Comparison of ENCODE assay signal across 8 mouse cellular contexts in the genomic region with DNA sequence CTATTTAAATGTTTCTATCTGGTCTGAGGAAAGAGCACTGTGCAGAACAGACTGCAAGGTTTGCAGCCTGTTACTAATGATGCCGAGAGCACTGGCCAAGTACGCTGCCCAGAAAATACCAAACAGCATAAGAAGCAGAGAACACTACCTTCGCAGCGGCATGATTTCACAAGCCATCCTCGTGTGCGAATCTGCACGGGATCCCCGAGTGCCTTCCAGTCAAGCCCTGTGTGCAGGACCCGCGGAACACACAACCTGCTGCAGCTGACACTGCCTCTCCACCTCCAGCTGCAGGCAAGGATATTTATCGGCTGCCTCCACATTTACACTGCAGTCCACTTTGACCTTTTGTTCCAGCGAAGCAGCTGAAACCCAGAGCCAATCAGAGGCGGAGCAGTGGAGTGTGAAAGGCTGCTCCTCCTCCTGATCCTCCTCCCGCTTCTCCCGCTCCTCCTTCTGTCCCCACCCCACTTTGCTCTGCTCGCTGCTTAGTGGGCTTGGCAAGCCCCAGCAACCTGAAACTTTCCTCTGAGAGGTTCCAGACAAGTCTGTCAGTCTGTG. TPM values are rescaled to one million over a fixed set of nuclear protein-coding genes. Genes with fewer than 3 reads are reported as not detected.
DNase-seq lines count a peak whose midpoint lies in the region; ATAC-seq and TF ChIP-seq lines count a peak whose summit lies in the region.

A gene (minus strand): TSS at position 386 of the 561 bp plus-strand sequence.

- no peaks in the 10 kb centered on the region; the same call in 1 of the 2 replicates for H3K27me3 ChIP-seq in spleen, adult 2 months (ENCODE audit: control insufficient read depth, insufficient read depth, low read length)
- H3K27me3 ChIP-seq in embryonic facial prominence, embryonic 15.5 days, result no peaks in the 10 kb centered on the region
- H3K27me3 ChIP-seq in limb, embryonic 12.5 days, result no peaks in the 10 kb centered on the region
- no peaks in the 10 kb centered on the region for H3K27me3 ChIP-seq in midbrain, embryonic 13.5 days
- H3K27me3 ChIP-seq in splenic B cell, adult 2 months (ENCODE audit: control insufficient read depth, insufficient read depth, low read length, poor library complexity, severe bottlenecking), result no peaks in the 10 kb centered on the region; the same call in 1 of the 2 replicates

- H3K4me1 ChIP-seq in spleen, adult 2 months (ENCODE audit: control insufficient read depth, insufficient read depth, insufficient read length), result no peaks in the 10 kb centered on the region
- H3K4me1 ChIP-seq in embryonic facial prominence, embryonic 15.5 days, result no peaks in the 10 kb centered on the region
- peaks cover 3% of the 10 kb centered on the region; the same call in 1 of the 2 replicates for H3K4me1 ChIP-seq in limb, embryonic 12.5 days (replicated peaks)
- H3K4me1 ChIP-seq in midbrain, embryonic 13.5 days (replicated peaks), result peaks cover 11% of the 10 kb centered on the region

- WGBS in spleen, adult 2 months, result 1% methylated on average over 16 of the region's 16 CpGs
- under 1% methylated on average over 16 of the region's 16 CpGs for WGBS in embryonic facial prominence, embryonic 15.5 days
- WGBS in limb, embryonic 12.5 days, result 1% methylated on average over 16 of the region's 16 CpGs
- WGBS in midbrain, embryonic 13.5 days, result under 1% methylated on average over 16 of the region's 16 CpGs

- ATAC-seq in embryonic facial prominence, embryonic 15.5 days (ENCODE audit: insufficient number of reproducible peaks, low FRiP score, low TSS enrichment, low read depth), result peak; percentile 98
- peak; percentile 97 for ATAC-seq in limb, embryonic 12.5 days (ENCODE audit: insufficient number of reproducible peaks, insufficient read depth, low FRiP score, low TSS enrichment, low read depth)
- ATAC-seq in midbrain, embryonic 13.5 days, result peak; percentile 99

- no peaks in the 10 kb centered on the region for H3K36me3 ChIP-seq in spleen, adult 2 months (ENCODE audit: control insufficient read depth, insufficient read depth, low read length)
- no peaks in the 10 kb centered on the region for H3K36me3 ChIP-seq in embryonic facial prominence, embryonic 15.5 days
- H3K36me3 ChIP-seq in limb, embryonic 12.5 days, result no peaks in the 10 kb centered on the region
- no peaks in the 10 kb centered on the region for H3K36me3 ChIP-seq in midbrain, embryonic 13.5 days
- no peaks in the 10 kb centered on the region for H3K36me3 ChIP-seq in splenic B cell, adult 2 months (ENCODE audit: control insufficient read depth, insufficient read depth, low read length, poor library complexity, severe bottlenecking)

- DNase-seq in spleen, adult 2 months (ENCODE audit: low read depth in 1 of 2, low spot score in 2 of 2), result peak in 1 of 2 experiments; percentile 7
- no peak for DNase-seq in spleen, postnatal 14 days (ENCODE audit: low spot score in 2 of 2)
- DNase-seq in heart, adult 9 months (ENCODE audit: low spot score in 2 of 2), result peak; percentile 91 to 94
- peak; percentile 96 for DNase-seq in kidney, adult 9 months
- DNase-seq in splenic B cell, adult 2 months (ENCODE audit: low read depth, low spot score), result peak; percentile 15

- no peak for TF ChIP-seq CTCF in spleen, adult 2 months (IDR thresholded peaks at IDR 0.05; ENCODE audit: extremely low read depth, insufficient read depth, insufficient read length, insufficient replicate concordance)

- H3K27ac ChIP-seq in spleen, adult 2 months (ENCODE audit: insufficient read depth, low read length), result no peak within 1 kb of the TSS
- peak within 1 kb of the TSS; percentile 81 for H3K27ac ChIP-seq in embryonic facial prominence, embryonic 15.5 days (replicated peaks)
- H3K27ac ChIP-seq in limb, embryonic 12.5 days, result peak within 1 kb of the TSS; percentile 70; the same call in 1 of the 2 replicates
- peak within 1 kb of the TSS; percentile 67 for H3K27ac ChIP-seq in midbrain, embryonic 13.5 days

- no peak for TF ChIP-seq POLR2A in spleen, adult 2 months (IDR thresholded peaks at IDR 0.05; ENCODE audit: low read depth, low read length)

- no peaks in the 10 kb centered on the region for H3K9me3 ChIP-seq in embryonic facial prominence, embryonic 15.5 days (replicated peaks)
- no peaks in the 10 kb centered on the region for H3K9me3 ChIP-seq in limb, embryonic 12.5 days
- H3K9me3 ChIP-seq in midbrain, embryonic 13.5 days, result no peaks in the 10 kb centered on the region

- 0 out of 2 replicates have a peak within 1 kb of the TSS, but pooled peaks have one; percentile 26 for H3K9ac ChIP-seq in embryonic facial prominence, embryonic 15.5 days
- peak within 1 kb of the TSS; percentile 56 for H3K9ac ChIP-seq in limb, embryonic 12.5 days (replicated peaks)
- peak within 1 kb of the TSS; percentile 71 for H3K9ac ChIP-seq in midbrain, embryonic 13.5 days (replicated peaks)

- peak within 1 kb of the TSS; percentile 69 for H3K4me2 ChIP-seq in embryonic facial prominence, embryonic 15.5 days (replicated peaks)
- peak within 1 kb of the TSS; percentile 60 for H3K4me2 ChIP-seq in limb, embryonic 12.5 days
- peak within 1 kb of the TSS; percentile 58 for H3K4me2 ChIP-seq in midbrain, embryonic 13.5 days (replicated peaks)

- peak within 1 kb of the TSS; percentile 57 for H3K4me3 ChIP-seq in spleen, adult 2 months (ENCODE audit: extremely low read depth, insufficient read depth, insufficient read length)
- peak within 1 kb of the TSS; percentile 60 for H3K4me3 ChIP-seq in embryonic facial prominence, embryonic 15.5 days (replicated peaks)
- H3K4me3 ChIP-seq in limb, embryonic 12.5 days (replicated peaks), result peak within 1 kb of the TSS; percentile 52
- H3K4me3 ChIP-seq in midbrain, embryonic 13.5 days (replicated peaks), result peak within 1 kb of the TSS; percentile 59

RNA-seq across cellular contexts. Expression of the gene that starts here (rescaled TPM):
- polyA plus RNA-seq in spleen, adult 2 months (2012; rRNA removed), result 0.78 and 0.89 TPM in 2 replicates
- 9.4 and 10.3 TPM in 2 replicates for polyA plus RNA-seq in embryonic facial prominence, embryonic 15.5 days (2015; fragmentation: Nextera tagmentation; extraction: Ambion mirVana)
- polyA plus RNA-seq in limb, embryonic 12.5 days (2016; fragmentation: Nextera tagmentation; extraction: Ambion mirVana), result 5.0 and 5.5 TPM in 2 replicates
- 8.2 and 8.6 TPM in 2 replicates for polyA plus RNA-seq in midbrain, embryonic 13.5 days (2015; fragmentation: Nextera tagmentation; extraction: Ambion mirVana)

Comparison
In these comparisons a context has a peak if more than half of its experiments do, and no peak if none do; other contexts are left out.
1. DNase-seq: peak in heart, adult 9 months (2 of 2), kidney, adult 9 months (single experiment) and splenic B cell, adult 2 months (single experiment); none in spleen, postnatal 14 days (0 of 2).
2. Peak in every context shown above with its lines, with median percentiles within 50 percentile points of each other: H3K4me3 ChIP-seq, ATAC-seq, H3K4me2 ChIP-seq and H3K9ac ChIP-seq.